Mouse (Mus musculus) urinary bladder, postnatal 10 days (tissue): ENCODE measurements around the gene Fndc3c1.
"Not testable (repeated sequence)": the region's sequence is repeated elsewhere in the genome, so short reads cannot be mapped to it uniquely, and the experiment has no call there.

Experiments
- DNase-seq: peaks from one replicate; pipeline ENCODE4 v3.0.0; 2022; ENCODE audit warnings: low spot score

Fndc3c1 gene

DNA sequence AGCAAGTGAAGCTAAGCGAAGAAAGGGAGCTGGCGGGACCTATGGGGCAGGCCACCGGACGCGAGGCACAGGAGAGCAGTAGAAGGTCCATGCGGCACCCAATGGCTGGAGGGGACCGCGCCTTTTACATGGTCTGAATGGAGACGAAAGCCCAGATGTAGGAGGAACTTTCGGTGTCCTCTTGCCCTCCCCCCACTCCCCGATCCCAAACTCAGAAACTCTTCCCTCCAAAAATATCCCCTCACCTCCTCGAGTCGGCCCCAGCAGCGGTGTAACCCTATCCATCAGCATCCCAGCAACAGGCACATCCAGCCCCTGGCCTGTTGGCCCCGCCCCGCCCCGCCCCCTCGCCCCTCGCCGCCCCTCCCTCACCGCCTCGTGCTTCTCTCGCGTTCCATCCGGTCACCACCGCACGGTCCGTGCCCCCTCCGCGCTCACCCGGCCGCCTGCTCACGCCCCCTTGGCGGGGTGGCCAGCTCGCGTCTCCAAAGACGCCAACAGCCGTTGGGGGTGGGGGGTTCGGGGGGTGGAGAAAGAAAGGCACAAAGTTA, at the start of gene Fndc3c1:
Gene Fndc3c1, minus strand, starts transcription at position 301 of the 551 bp plus-strand sequence.
- no peak for DNase-seq

DNA sequence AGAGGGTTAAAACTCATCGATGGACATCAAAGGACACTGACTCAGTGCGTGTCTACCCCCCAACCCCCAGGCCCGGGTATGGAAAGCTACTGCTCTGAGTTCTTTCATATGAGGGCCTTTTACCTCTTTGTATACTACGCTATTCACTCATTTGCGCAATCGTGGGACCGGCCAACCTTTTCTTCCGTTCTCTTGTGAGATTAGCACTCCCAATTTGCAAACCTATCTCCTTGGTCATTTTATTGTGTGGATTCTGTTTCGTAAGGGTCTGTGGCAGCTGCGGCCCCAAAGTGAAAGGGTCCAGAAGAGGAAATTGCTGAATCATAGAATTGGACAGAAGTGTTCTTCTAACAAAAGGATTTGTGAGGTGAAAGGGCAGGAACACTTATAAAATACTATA, 1.2 kb upstream of the Fndc3c1 start:
- no peak for DNase-seq

DNA sequence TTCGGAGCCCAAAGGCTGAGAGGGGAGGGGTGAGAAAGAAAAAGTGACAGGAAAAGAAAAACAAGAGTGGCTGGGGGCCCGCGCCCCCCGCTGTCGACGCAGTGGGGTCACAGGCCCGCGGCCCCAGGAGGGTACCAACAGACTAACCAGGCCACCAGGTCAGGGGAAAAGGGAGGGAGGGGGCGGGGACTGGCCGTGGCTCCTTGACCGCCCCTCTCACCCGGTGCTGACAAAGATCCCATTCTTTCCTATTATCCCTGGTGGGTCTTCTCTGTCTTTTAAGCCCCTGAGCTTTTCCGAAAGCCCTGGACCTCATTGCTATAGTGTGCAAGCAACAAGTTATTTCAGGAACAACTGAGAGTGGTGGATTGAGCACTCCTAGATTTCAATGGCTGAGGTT, 470 bp upstream of the Fndc3c1 start:
- no peak for DNase-seq

DNA sequence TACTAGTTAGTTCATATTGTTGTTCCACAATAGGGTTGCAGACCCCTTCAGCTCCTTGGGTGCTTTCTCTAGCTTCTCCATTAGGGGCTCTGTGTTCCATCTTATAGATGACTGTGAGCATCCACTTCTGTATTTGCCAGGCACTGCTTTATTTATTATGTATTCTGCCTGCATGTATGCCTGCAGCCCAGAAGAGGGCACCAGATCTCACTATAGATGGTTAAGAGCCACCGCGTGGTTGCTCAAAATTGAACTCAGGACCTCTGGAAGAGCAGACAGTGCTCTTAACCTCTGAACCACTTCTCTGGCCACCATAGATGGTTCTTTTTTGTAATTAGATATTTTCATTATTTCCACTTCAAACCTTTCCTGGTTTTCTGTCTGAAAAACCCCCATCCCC, 5.3 kb downstream of the Fndc3c1 start:
- not testable (repeated sequence) for DNase-seq

DNA sequence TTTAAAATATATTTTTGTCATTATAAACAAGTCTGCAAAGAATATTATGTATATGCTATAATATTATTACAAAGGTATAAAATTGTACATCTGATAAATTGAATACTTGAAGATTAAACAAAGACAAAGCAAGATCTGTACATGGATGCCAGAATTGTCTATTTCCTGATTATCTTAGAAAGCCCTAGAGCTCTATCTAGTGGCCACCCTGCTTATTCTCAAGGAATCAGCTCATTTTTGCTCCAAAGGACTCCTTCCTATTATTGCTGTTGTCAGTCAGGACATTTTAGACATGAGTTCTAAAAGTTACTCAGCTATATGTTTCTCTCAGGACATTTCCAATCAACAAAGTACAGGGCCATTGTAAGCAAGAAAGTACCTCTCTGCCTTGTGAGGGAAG, 99.9 kb downstream of the Fndc3c1 start:
- no peak for DNase-seq

DNA sequence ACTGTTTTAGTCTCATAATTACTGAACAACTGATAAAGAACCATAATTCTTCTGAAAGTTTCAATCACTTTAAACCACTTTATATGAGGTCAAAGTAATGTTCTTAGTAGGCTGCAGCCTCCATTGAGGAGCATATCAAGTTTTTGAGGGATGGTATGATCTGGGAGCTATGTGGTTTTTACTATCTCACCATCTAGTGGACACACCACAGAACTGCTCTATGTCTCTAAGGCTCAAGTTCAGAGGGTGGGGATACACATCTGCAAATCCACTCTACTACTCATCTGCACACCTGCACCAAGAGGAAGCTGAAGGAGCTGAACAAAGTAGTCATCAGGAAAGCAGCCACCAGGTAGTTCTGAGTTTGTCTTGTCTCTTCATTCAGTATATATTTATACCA, 104.6 kb downstream of the Fndc3c1 start:
- no peak for DNase-seq
